Mouse (Mus musculus) CD4-positive, CD25-positive, alpha-beta regulatory T cell, adult 4 months (primary cell): ENCODE measurements around the gene Marveld3. TPM values are rescaled to one million over a fixed set of nuclear protein-coding genes. Genes with fewer than 3 reads are reported as not detected.

Experiments
- ATAC-seq: one replicate; pipeline ENCODE4 v1.8.0; 2017
- polyA plus RNA-seq, 2 experiments: library from polyadenylated mRNA; unstranded; fragments of 100-300 nt; shearing (Covaris generic); gene quantifications; one replicate each; pipeline ENCODE4 v1.2.1; 2017

Gene Marveld3
- polyA plus RNA-seq, 2 experiments from 2014 or later = not detected

GRCm38 (mm10) chr8:109964106-109964505, 2.1 kb upstream of the Marveld3 start:
- ATAC-seq = no peak

GRCm38 (mm10) chr8:109963421-109963820, 1.4 kb upstream of the Marveld3 start:
- ATAC-seq = no peak

- no peak for ATAC-seq
Measured at GRCm38 (mm10) chr8:109962896-109963295, 893 bp upstream of the Marveld3 start.

- no peak for ATAC-seq
Measured at GRCm38 (mm10) chr8:109959112-109959511, 2.9 kb downstream of the Marveld3 start.

GRCm38 (mm10) chr8:109958036-109958655, 3.9 kb downstream of the Marveld3 start:
- no peak for ATAC-seq

DNA sequence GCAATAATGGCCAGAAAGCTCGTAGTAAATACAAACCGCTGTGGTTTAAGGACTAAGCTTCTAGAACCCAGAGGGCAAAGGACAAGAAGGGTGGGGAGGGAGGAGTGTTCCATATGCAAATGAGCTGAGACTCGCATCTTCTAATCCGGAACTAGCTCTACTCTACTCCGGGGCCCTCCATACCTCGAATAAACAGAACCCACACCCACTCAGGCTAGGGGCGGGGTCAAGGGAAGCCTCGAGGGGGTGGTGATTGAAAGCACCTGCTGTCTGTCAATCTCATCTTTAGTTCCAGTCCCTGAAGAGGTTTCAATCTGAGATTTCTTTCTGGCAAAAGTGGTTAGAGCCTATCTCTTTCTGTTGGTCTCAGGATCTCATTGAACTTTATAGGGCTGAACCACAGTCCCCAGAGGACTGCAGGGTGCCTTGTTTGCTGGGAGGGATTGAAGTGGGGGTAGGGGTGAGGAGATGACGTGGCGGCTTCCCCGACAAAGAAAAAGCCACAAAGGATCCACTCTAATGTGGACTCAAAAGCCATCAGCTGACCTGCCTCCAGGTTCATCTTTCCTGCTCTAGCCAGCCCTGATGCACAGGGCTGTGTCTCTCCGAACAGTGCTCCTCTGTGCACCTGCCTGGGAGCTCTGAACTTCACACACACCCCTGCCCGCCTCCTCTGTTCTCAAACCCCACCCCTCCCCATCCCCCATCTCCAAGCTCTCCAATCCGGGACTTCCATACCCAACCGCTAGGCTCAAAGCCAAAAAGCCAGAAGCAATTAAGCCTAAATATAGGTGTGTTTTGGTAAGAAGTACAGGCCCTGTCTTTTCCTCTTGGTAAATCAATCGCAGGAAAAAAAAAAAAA, 4.6 kb downstream of the Marveld3 start:
- ATAC-seq = peak; percentile 80

DNA sequence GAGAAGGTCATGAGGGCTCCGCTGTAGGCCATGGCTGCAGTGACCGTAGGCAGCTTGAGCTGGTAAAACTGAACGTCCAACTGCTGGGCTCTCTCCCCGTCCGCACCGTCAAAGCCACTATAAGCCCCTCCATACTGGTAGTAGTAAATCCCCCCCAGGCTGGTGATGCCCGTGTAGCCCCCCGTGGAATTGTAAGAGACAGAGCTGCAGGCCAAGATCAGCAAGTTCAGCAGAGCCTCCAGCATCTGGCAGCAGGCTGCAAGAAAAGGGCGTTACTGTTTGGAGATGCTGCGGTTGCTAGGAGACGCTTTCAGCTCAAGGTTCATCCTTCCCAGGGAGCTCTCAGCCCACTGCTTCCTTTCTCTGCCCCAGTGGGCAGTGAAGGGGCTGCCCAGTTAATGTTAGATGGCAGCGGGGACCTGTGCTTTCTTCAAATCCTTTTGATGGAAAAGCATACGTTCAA, 7.5 kb downstream of the Marveld3 start:
- no peak for ATAC-seq

DNA sequence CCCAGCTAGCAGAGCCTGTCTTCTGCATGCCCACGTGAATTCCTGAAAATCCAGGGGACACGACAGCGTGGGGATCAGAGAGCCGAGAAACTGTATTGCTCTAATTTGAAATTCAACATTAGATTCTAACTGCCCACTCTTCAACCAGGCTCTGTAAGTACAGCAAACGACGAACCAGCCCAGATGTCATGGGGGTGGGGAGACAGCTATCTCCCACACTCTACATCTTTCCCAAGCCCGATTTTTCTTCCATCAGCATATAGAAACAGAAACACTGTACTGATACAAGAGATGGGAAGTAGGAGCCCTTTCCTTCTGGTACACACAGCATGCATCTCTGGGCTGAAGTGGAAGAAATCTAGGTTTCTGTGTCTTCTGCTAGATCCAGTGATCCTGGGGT, 9.8 kb downstream of the Marveld3 start:
- ATAC-seq = no peak

DNA sequence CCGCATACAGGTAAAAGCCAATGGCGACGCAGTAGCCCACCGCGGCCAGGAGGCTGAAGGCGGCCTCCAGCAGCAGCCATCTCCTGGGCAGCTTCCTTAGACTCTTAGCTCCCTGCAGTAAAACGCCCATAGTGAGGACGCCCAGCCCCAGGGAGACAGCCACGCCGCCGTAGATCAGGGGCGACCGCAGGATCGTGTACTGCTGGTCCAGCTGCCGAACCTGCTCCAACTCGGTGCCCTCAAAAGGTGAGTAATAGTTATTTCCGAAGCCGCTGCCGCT, 13.8 kb downstream of the Marveld3 start:
- ATAC-seq = no peak

DNA sequence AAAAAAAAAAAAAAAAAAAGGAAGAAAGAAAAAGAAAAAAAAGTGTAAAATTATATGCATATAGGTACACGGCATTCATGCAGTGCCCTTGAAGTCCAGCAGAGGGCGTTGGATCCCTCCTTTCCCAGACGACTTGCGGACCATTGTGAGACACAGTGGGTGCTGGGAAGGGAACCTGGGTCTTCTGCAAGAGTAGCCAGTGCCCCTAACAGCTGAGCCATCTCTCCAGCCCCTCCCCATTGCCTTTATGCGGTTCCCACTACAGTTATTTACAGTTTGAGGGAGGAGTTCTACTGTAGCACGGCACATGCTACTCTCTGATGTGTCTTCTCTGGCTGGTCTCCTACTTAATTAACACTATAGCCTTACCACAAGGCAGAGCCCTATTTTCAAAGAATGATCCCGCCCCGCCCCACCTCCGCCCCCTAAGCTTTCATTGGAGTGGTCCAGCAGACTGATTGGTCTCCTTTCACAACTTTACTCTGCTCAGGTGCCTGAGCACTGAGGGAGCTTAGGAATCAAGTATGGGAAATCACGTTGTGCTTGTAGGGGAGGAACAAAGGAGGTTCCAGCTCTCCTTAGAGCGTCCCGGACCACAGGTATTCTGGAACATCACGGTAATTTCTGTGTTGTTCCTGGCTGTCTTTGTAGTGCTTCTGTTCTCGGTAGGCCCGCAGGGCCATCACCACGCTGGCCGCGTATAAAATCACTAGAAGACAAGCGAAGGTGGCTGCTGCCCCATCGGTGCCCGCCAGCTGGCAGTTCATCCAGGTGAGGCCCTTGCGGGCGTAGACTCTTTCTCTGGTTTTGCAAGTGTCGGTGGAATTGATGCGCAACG, 14.3 kb downstream of the Marveld3 start:
- ATAC-seq = no peak

- no peak for ATAC-seq
Measured at GRCm38 (mm10) chr8:109946272-109946671, 15.7 kb downstream of the Marveld3 start.

GRCm38 (mm10) chr8:109945694-109946093, 16.3 kb downstream of the Marveld3 start:
- no peak for ATAC-seq

DNA sequence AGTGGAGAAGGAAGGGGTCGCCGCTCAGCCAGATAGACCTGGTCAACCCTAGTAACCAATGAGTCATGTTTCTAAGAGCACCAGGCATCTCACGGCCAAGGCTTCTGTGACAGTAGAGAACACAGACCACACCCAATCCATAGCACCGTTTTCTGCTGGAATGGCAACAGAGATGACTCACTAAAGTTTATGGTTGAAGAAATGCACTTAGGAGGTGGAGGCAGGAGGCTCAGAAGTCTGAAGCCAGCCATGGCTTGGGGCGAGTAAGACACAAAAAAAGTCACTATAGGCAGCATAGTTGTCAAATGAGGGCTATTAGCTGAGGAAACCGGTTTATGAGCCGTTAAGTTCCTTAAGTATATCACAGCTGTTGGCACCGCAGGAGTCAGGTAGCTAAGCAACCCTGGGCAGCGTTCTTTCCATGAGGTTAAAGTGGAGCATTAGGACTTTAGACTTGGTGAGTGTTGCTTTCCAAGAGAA, 16.8 kb downstream of the Marveld3 start:
- no peak for ATAC-seq

DNA sequence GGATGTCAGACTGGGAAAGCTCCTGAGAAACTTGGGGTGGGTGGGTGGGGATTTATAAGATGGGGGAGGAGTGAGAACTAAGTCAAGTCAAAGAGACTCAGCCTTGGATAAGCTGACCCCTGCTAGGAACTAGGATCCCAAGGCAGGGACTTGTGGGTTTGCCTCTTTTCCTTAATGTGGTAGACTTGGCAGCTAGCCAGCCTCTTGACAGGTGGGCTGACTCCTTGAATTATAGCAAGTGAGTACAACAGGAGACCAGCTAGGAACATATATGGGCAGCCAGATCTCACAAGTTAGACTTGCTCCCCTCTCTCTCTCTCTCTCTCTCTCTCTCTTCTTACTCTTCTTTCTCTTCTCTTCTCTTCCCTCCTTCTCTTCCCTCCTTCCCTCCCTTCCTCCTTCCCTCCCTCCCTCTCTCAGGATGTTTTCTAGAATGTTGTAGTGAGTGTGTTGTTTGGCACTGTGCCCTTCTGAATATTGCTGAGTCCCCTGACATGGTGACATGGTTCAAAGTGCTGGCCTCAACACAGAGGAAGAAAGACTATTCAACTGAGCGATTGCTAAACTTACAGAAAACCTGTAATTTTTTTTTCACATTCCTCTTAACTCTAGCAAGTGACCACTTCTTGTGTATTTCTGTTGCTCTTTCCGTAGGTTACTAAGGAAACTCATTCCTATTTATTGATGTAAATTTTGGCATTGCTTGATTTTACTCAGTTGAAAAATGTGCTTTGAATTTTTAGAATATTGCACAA, 20.2 kb downstream of the Marveld3 start:
- no peak for ATAC-seq

DNA sequence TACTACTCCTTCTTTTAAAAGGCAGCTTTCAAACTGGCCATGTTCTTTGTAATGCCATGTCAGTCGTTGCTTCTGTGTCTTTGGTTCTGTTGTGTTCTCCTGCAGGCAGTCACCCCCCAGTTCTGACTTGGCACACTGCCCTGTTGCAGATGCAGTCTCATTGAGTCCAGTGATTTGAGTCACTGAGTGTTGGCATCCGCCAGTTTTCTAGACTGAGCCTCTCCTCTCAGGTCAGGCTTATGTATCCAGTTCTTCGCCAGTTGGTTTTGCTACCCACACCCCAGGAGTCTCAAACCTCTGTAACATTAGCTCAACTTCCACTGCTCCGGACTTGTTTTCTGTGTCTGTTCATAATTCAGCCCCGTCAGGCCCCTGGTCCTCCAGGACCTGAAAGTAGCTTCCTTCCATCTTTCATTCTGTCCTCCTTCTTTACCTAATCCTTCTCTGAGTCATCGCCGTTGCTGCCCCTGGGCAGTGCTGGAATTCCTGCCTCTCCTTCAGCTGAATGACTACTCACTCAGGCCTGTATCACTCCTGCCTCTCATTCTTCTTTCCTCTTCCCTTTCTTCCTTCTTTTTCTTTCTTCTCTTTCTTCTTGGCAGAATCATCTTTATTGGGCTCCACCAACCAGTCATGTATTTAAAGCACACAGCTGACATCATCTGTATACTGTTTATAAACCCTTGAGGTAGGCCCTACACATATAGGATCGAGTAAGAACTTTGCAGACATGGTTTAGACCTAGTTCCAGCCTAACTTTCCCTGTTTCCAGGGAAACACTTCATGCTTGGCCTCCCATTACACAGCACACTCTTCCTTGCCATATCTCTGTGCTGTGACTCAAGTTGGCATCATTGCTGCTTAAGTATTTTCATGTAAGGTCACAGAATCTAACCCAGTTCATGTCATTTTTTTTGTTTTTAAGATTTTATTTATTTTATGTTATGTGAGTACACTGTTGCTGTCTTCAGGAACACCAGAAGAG, 41.3 kb downstream of the Marveld3 start:
- ATAC-seq = no peak

DNA sequence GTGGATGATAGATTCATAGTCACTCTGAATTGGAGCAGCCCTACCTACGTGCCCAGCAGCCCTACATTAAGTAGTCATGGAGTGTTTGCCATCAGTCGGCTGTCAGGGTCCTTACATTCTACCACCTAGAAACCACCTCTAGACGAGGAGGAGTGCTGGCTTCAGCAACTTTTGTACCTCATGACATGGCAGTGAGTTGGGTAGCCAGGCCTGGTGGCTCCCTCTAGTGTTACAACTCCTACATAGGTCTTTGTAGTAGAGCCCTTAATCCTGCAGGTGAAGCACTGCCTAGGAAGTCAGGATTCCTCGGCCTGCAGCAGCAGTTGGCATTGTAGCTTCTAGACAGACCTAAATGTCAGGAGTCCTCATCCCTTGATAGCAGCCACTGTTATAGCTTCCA, 44.7 kb downstream of the Marveld3 start:
- ATAC-seq = peak; percentile 72

DNA sequence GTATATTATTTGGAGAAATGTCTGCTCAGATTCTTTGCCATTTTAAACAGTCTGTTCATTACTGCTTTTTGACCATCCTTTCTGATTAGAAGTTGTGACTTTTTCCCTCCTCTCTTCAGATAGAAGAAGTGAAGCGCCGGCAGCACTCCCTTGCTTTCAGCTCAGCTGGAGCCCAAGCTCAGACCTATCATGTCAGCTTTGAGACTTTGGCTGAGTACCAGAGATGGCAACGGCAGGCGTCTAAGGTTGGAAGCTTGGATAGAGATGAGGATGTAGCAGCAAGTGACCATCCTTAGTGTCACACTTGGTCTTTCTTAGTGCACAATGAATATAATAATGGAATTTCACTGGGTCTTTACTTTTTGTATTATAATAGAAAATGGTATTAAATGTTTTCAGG, 54.6 kb downstream of the Marveld3 start:
- no peak for ATAC-seq

DNA sequence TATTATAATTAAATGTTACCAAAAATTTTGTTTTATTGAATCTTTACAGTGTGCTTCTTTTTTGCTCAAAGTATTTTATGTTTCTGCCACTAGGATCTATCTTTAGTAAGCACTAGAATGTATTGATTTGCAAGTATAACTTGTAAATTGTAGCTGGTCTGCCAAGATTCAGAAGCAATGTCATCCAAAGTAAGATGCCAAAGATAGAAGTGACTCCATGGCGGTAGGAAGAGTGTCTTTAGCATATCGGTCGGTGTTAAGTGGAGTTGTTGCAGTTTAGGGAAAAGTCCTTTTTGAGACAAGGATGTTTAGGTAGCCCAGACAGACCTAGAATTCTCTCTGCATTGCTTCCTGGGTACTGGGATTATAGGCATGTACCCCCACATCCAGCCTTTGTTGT, 55.1 kb downstream of the Marveld3 start:
- no peak for ATAC-seq

DNA sequence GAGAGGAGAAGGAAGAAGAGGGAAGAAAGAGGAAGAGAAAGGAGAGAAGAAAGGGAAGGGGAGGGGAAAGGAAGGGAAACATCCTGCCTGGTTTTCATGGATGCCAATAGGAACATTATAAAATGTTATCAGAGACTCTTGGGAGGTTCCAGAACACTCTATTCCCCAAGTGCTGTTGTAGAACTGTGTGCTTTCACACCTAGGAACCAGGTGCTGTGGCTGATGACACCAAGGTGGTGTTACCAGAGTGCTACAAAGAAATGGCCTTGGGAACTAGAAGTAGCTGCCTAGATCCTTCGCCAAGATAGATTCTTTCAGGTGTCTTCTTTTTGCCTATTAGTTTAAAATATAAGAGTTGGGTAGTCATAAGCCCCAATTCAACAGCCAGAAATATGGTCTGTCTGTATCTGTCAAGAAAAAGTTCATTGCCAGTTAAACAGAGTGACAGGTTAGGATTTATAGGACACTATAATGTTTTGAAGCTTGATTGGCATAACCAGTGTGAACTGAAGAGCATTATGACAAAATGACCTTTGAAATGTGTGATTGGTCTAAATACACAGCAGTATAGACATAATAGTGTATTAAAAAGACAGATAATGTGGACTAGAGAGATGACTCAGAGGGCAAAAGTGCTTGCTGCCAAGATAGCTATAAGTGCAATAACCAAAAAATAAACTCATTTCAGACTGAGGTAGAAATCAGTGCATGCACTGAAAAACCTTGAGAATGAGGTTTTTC, 56.9 kb downstream of the Marveld3 start:
- no peak for ATAC-seq

DNA sequence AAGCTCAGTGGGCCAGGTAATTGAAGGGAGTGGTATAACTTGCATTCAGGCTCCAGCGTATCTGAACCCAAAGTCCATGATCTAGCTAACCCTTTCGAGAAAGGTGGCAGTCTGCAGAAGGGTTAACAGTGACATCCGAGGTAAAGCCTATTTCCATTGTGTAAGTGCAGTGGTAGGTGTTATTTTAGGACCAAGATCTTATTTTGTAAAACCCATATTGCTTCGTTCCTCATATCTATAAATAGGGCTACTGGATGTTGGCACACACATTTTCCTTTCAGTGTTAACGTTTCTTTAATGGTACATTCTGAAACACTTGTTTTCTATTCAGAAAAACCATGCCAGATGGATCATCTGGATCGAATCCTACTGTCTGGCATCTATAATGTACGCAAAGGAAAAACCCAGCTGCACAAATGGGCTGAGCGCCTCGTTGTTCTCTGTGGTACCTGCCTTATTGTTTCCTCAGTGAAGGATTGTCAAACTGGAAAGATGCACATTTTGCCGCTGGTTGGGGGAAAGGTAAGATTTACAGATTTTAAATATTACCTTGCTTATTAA, 58.0 kb downstream of the Marveld3 start:
- ATAC-seq = no peak
